Mouse (Mus musculus) liver, adult 2 months (tissue): ENCODE measurements around the gene Ccin. TPM values are rescaled to one million over a fixed set of nuclear protein-coding genes. Genes with fewer than 3 reads are reported as not detected.

ENCODE experiments used
- DNase-seq: peaks from one replicate; pipeline ENCODE4 v3.0.0-alpha.2; 2011; ENCODE audit warnings: low read depth, low spot score; ENCODE audit errors: extremely low read depth
- H3K27ac ChIP-seq: fragments of 200-500 bp; replicated peaks from 2 replicates; pipeline ENCODE4 v1.5.1; 2012; ENCODE audit warnings: low read depth, mild to moderate bottlenecking, control low read depth, inconsistent platforms, low read length; ENCODE audit not compliant: insufficient read depth
- H3K27me3 ChIP-seq: fragments of 200-500 bp; 2 replicates; pipeline ENCODE4 v1.6.1; 2012; ENCODE audit warnings: mild to moderate bottlenecking, moderate library complexity, low read length, inconsistent platforms; ENCODE audit not compliant: control insufficient read depth, insufficient read depth
- H3K36me3 ChIP-seq: fragments of 200-500 bp; 2 replicates; pipeline ENCODE4 v1.6.1; 2012; ENCODE audit warnings: low read length, inconsistent platforms; ENCODE audit not compliant: control insufficient read depth, insufficient read depth
- H3K4me1 ChIP-seq: fragments of 200-500 bp; 2 replicates; pipeline ENCODE4 v1.6.1; 2011; ENCODE audit warnings: low read length; ENCODE audit not compliant: control insufficient read depth, insufficient read depth
- H3K4me3 ChIP-seq: fragments of 200-500 bp; 2 replicates; pipeline ENCODE4 v1.5.1; 2011; ENCODE audit warnings: low read depth, mild to moderate bottlenecking, control low read depth, low read length, moderate library complexity; ENCODE audit not compliant: insufficient read depth
- H3K79me2 ChIP-seq: fragments of 200-500 bp; 2 replicates; pipeline ENCODE4 v1.6.1; 2012; ENCODE audit warnings: inconsistent platforms, mild to moderate bottlenecking, low read length, moderate library complexity; ENCODE audit not compliant: control insufficient read depth, insufficient read depth
- H3K9ac ChIP-seq: fragments of 200-500 bp; 2 replicates; pipeline ENCODE4 v1.6.1; 2012; ENCODE audit warnings: low read depth, mild to moderate bottlenecking, control low read depth, inconsistent platforms, low read length
- CTCF ChIP-seq: fragments of 200-500 bp; IDR thresholded peaks from 2 replicates; pipeline ENCODE4 v1.5.1; 2011; ENCODE audit warnings: low read depth, low read length, control low read depth
- POLR2A ChIP-seq: fragments of 200-500 bp; IDR thresholded peaks from 2 replicates; pipeline ENCODE4 v1.6.1; 2011; ENCODE audit warnings: low read length, control low read depth; ENCODE audit not compliant: insufficient read depth; ENCODE audit errors: extremely low read depth
- WGBS: fragments of 180-500 bp; shearing (Covaris S2); methylation state at CpG from one replicate; pipeline ENCODE4 v1.1.7; 2018; 5-methylcytosine and 5-hydroxymethylcytosine counted together
- polyA plus RNA-seq: library from polyadenylated mRNA; depleted of rRNA; stranded (reverse); fragments of >200 nt; gene quantifications from 2 replicates; pipeline ENCODE4 v1.2.3, GENCODE M21; 2012
- total RNA-seq: library from RNA; depleted of rRNA; stranded (reverse); fragments of >200 nt; gene quantifications from 2 replicates; pipeline ENCODE4 v1.2.3, GENCODE M21; 2014

Ccin gene
- total and polyA plus RNA-seq, 2 experiments, result not detected

DNA sequence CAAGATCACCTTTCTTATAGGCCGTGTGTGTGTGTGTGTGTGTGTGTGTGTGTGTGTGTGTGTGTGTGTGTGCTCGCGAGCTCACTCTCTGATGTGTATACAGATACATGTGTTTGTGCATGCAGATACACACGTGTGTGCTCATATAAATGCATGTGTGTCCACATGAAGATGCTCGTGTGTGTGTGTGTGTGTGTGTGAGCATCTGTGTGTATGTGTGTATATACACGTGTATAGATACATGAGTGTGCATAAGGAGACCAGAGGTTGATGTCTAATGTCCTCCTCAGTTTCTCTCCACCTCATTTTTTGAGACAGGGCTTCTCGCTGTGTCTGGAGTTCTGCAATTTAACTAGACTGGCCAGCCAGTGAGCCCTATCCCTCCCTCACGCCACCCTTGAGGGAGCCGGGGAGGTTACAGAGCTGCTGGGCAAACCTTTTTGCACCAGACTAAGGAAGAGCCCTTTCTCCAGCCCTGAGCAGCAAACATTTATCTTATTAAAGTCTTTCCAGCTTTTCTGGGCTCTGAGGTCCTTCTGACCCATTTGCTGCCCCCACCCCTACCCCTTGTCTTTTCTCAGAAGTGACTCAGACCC lies 11.6 kb upstream of the Ccin start:
- no peak overlapping the region for H3K4me3 ChIP-seq
- no peak overlapping the region; the same call in 1 of the 2 replicates for H3K27ac ChIP-seq
- TF ChIP-seq CTCF, result no peak
- no peak for TF ChIP-seq POLR2A
- H3K79me2 ChIP-seq, result no peaks in the 10 kb centered on the region
- no peaks in the 10 kb centered on the region for H3K27me3 ChIP-seq
- no peaks in the 10 kb centered on the region for H3K36me3 ChIP-seq
- 82% methylated on average over 9 of the region's 9 CpGs for WGBS
- peaks cover 4% of the 10 kb centered on the region for H3K4me1 ChIP-seq
- DNase-seq, result no peak
- no peak overlapping the region for H3K9ac ChIP-seq

DNA sequence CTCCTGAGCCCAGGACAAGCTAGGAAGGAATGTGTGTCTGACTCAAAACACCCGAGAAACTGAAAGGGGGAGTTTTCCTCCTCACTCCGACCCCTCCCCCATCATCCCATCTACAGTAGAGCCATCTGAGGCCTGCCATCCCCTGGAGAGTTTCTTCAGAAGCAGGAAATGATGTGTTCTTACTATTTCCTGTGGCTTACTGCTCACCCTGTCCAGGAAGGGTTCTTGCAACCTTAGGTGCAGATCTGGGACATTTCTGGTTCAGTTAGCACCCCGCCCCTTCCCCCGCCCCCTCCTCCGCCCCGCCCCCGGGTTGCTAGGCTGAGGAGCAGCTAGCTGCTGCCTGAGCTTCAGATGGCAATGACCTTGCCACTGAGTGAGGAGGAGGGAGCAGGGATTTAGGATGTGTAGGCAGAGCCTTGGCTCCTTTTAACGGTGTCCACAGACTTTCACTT lies 11.1 kb upstream of the Ccin start:
- Histone ChIP-seq H3K36me3 (no peaks in the 10 kb centered on the region), H3K4me1 (peaks cover 4% of the 10 kb centered on the region), H3K27me3 (no peaks in the 10 kb centered on the region), H3K79me2 (no peaks in the 10 kb centered on the region), H3K4me3 (no peak overlapping the region), H3K9ac (no peak overlapping the region), H3K27ac (no peak overlapping the region; the same call in 1 of the 2 replicates)
- TF ChIP-seq POLR2A (no peak), CTCF (no peak)
- DNase-seq, result peak; percentile 22
- WGBS, result 17% methylated on average over 8 of the region's 8 CpGs

DNA sequence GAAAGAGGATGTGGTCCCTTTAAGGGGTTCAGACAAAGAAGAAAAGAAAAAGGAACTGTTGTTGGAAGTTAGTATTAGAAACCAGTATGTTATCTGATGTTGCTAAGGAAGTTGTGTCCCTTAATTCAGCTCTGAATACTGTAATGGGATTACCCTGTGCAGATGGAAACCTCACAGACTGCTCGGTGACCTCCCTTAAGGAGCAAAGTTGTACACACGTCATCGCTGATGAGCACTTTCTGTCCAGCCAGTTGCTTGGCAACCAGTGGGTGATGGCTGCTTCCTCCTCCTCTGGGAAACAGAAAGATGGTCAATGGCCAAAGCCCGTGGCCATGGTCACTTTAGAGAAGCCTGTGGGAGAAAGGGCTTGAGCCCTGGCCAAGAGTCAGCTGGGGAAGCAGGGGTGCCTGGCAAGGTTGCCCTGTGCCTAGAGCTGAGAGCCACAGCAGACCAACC lies 9.7 kb upstream of the Ccin start:
- H3K9ac ChIP-seq, result no peak overlapping the region
- no peak for TF ChIP-seq POLR2A
- no peak for TF ChIP-seq CTCF
- no peak overlapping the region for H3K27ac ChIP-seq
- no peak overlapping the region for H3K4me3 ChIP-seq
- peak; percentile 55 for DNase-seq
- H3K36me3 ChIP-seq, result no peaks in the 10 kb centered on the region
- no peaks in the 10 kb centered on the region for H3K79me2 ChIP-seq
- 46% methylated on average over 4 of the region's 4 CpGs for WGBS
- H3K4me1 ChIP-seq, result peaks cover 4% of the 10 kb centered on the region
- no peaks in the 10 kb centered on the region for H3K27me3 ChIP-seq

DNA sequence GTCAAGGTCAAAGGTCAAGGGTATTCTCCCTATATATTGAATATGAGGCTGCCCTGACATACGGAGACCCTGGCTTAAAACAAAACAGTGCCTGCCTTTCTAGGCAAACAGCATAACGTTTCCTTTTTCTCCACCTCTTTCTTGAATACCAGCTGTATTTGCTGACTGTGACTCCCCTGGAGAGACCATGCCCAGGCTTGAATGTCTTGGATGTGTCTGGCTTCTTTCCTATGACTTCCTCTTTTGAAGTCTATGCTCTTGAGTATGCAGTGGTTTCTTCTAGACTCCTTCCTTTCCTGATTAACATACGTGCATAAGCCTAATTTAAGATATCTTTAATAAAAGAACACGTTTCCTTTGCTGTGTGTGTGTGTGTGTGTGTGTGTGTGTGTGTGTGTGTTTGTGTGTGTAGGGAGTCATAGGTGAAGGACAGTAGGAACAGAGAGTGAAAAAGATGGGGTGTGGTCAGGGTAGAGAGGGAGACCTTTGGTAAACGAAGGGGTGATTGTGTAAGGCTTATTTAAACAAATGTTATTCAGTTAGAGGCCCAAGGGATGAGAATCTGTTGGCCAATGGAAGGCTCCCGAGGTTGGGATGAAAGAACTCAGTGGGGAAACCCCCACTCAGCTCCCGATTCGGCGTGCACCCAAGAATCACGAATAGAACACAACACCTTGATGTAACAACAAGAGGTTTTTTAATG lies 8.2 kb upstream of the Ccin start:
- Histone ChIP-seq H3K4me3 (no peak overlapping the region), H3K79me2 (no peaks in the 10 kb centered on the region), H3K4me1 (peaks cover 4% of the 10 kb centered on the region), H3K9ac (no peak overlapping the region), H3K36me3 (no peaks in the 10 kb centered on the region), H3K27me3 (no peaks in the 10 kb centered on the region), H3K27ac (no peak overlapping the region)
- no peak for TF ChIP-seq POLR2A
- no peak for TF ChIP-seq CTCF
- peak; percentile 86 for DNase-seq
- WGBS, result 35% methylated on average over 10 of the region's 10 CpGs

DNA sequence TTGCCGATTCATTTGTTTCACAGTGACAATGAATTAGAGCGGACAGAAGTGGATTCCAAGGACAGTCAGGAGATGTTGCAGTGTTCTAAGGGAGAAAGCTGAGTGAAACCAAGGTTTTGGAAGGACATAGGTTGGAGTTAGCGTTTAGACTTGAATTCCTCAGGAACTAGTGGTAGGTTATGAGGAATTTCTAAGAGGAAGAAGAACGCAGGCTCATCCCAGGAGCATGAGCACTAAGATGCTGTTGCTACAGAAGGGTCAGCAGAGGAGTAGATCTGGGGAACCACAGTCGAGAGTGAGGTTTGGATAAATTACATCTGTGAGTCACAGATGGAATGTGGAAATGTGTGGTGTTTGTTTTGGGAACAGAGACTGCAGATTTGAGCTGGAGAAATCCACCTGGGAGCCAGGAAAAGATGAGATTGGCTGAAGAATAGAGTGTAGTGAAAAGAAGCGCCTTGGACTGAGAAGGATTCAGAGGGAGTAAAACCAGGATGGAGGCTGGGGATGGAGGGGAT lies 7.0 kb upstream of the Ccin start:
- Histone ChIP-seq H3K4me1 (peaks cover 4% of the 10 kb centered on the region), H3K27me3 (no peaks in the 10 kb centered on the region), H3K79me2 (no peaks in the 10 kb centered on the region), H3K36me3 (no peaks in the 10 kb centered on the region), H3K9ac (no peak overlapping the region), H3K4me3 (no peak overlapping the region), H3K27ac (no peak overlapping the region)
- WGBS, result 90% methylated on average over 6 of the region's 6 CpGs
- TF ChIP-seq CTCF (no peak), POLR2A (no peak)
- DNase-seq, result no peak
